Mouse (Mus musculus) left cerebral cortex, adult 2 months (tissue): ENCODE results near the gene Ajm1. TPM values are rescaled to one million over a fixed set of nuclear protein-coding genes. Genes with fewer than 3 reads are reported as not detected.

Experiments
- DNase-seq, 2 experiments: peaks; one replicate each; pipeline ENCODE4 v3.0.0; 2021 to 2022; ENCODE audit warnings: low spot score in 2 of 2, mixed read lengths in 1 of 2; ENCODE audit errors: extremely low spot score in 1 of 2
- H3K27ac ChIP-seq: fragments of 200-600 bp; 2 replicates; pipeline ENCODE4 v1.8.1; 2022
- H3K4me3 ChIP-seq: fragments of 200-600 bp; 2 replicates; pipeline ENCODE4 v1.8.1; 2022
- CTCF ChIP-seq: fragments of 200-600 bp; IDR thresholded peaks from 2 replicates; pipeline ENCODE4 v1.8.1; 2022; ENCODE audit warnings: antibody characterized with exemption, mild to moderate bottlenecking, moderate library complexity
- intact Hi-C: fragments of 180-260 bp; cut with DNase I; formaldehyde crosslinking; loops from one replicate; pipeline ENCODE4 v1.15.1; 2025
- long read RNA-seq, 2 experiments: library from polyadenylated mRNA; stranded (forward); transcript quantifications; one replicate each; pipeline ENCODE4 v2.0.0; 2021; ENCODE audit warnings: borderline mapping rate in 2 of 2
- total RNA-seq, 2 experiments: library from RNA; stranded (reverse); gene quantifications; 2 replicates each; pipeline ENCODE4 v1.2.3; 2021

Ajm1 gene
- total RNA-seq, result 100 to 1,000 TPM; 102 to 104 TPM
- long read RNA-seq, experiment 1, full-length matches to known transcripts, result 120 of 186 reads
- long read RNA-seq, experiment 1, partial matches to known transcripts, result 0 of 186 reads
- long read RNA-seq, experiment 1, other reads (novel, unspliced or antisense), result 66 of 186 reads
- long read RNA-seq, experiment 2, full-length matches to known transcripts, result 131 of 195 reads
- long read RNA-seq, experiment 2, partial matches to known transcripts, result 4 of 195 reads
- long read RNA-seq, experiment 2, other reads (novel, unspliced or antisense), result 60 of 195 reads

GRCm38 (mm10) chr2:25581294-25581864, at the start of gene Ajm1:
Gene Ajm1, minus strand, starts transcription at chr2:25581757.
- H3K4me3 ChIP-seq, result peak within 1 kb of the TSS; percentile 60
- intact Hi-C loops, result loop anchor here (5.0 kb wide), 1 partner anchor 34 kb away; the partner anchor contains the start of gene Traf2
- peak; percentile 98 for TF ChIP-seq CTCF
- H3K27ac ChIP-seq, result peak within 1 kb of the TSS; percentile 96
- peak; percentile 77 to 79 for DNase-seq

DNA sequence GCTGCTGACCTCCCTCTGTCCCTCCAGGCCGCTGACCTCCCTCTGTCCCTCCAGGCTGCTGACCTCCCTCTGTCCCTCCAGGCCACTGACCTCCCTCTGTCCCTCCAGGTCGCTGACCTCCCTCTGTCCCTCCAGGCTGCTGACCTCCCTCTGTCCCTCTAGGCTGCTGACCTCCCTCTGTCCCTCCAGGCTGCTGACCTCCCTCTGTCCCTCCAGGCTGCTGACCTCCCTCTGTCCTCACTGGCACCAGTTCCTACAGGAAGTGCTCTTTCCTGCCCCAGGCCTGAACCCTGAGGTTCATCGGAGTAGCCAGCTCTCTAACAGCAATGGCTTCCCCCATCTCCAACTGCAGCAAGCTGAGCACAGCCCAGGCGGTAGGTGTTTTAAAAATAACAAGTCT, 47.2 kb upstream of the Ajm1 start:
- no peak for DNase-seq
- TF ChIP-seq CTCF, result no peak
- no peak overlapping the region for H3K4me3 ChIP-seq
- intact Hi-C loops, result no loop called here
- H3K27ac ChIP-seq, result no peak overlapping the region

DNA sequence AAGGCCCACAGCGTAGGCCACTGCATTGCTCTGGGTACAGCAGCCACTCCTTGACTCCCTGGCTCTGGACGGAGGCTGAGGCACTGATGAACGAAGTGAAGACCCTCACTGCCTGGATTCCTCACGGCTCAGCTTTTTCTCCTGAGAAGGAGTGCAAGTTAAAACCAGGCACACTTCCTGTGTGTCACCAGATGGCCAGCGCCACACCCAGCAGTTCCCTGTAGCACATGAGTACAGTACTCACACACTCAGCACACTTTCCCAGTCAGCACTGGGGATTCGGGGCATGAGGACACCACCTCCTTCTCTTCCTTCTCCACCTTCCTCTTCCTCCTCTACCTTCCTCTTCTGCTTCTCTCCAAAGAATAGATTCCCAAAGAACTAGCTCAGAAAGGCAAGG, 46.3 kb upstream of the Ajm1 start, which contains the start of gene Fcna:
Gene Fcna, minus strand, starts transcription at position 220 of the 400 bp plus-strand sequence.
- no peak for DNase-seq
- no peak within 1 kb of the TSS for H3K4me3 ChIP-seq
- no peak within 1 kb of the TSS for H3K27ac ChIP-seq
- intact Hi-C loops, result no loop called here
- TF ChIP-seq CTCF, result no peak

GRCm38 (mm10) chr2:25625986-25626385, 44.4 kb upstream of the Ajm1 start:
- TF ChIP-seq CTCF, result no peak
- intact Hi-C loops, result no loop called here
- DNase-seq, result no peak
- Histone ChIP-seq H3K27ac (no peak overlapping the region), H3K4me3 (no peak overlapping the region)

GRCm38 (mm10) chr2:25621229-25622200, 40.0 kb upstream of the Ajm1 start, which contains the start of gene Tmem141:
Gene Tmem141, minus strand, starts transcription at chr2:25622005.
- Histone ChIP-seq H3K27ac (peak within 1 kb of the TSS; percentile 91), H3K4me3 (peak within 1 kb of the TSS; percentile 54)
- peak; percentile 71 for TF ChIP-seq CTCF
- peak; percentile 83 to 86 for DNase-seq
- intact Hi-C loops, result no loop called here

DNA sequence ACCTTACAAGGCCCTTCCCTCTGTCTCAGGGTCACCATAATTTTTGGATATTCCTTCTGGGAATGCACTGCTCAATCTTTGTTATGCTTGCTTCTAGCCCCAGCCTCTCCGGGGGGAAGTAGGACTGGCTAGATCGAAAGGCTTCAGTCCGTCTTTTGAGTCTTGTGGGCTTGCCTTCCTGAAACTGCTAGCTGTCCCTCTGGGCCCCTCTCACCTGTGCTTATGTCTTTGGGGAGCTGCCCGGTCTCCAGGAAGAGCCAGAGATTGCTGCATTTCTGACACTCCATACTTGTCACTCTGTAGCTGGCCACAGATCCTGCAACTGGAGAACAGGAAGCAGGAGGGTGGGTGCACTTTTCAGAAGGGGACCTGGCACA, 39.3 kb upstream of the Ajm1 start:
- peak overlapping the region; percentile 54 for H3K4me3 ChIP-seq
- intact Hi-C loops, result no loop called here
- DNase-seq, result no peak
- no peak overlapping the region for H3K27ac ChIP-seq
- TF ChIP-seq CTCF, result no peak

- intact Hi-C loops, result no loop called here
- Histone ChIP-seq H3K4me3 (no peak overlapping the region), H3K27ac (no peak overlapping the region)
- DNase-seq, result no peak
- TF ChIP-seq CTCF, result no peak
Measured at GRCm38 (mm10) chr2:25620386-25620785, 38.8 kb upstream of the Ajm1 start.

- intact Hi-C loops, result no loop called here
- no peak for DNase-seq
- no peak within 1 kb of the TSS for H3K27ac ChIP-seq
- no peak within 1 kb of the TSS for H3K4me3 ChIP-seq
- no peak for TF ChIP-seq CTCF
Measured at GRCm38 (mm10) chr2:25617578-25617977, 36.0 kb upstream of the Ajm1 start, which contains the start of gene Ccdc183. Gene Ccdc183, minus strand, starts transcription at chr2:25617678.

DNA sequence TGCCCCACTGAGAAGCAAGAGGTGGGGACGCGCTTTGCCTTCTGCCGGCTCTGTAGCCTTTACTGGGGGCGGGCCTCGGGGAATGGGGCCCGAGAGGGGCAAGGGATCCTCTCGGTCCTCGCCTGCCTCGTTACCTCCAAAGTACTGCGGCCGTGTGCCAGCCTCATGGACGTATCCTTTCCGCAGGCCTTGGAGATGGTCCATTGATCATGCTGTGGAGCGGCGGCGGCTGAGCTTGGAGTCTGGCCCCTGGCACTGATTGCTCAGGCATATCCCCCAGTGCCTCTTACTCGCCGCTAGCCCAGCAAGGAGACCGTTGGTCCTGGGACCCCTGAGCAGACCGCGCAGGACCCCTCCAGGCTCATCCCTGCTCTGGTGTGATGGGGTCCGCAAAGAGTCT, 34.8 kb upstream of the Ajm1 start:
- no peak overlapping the region for H3K4me3 ChIP-seq
- DNase-seq, result no peak
- H3K27ac ChIP-seq, result no peak overlapping the region
- intact Hi-C loops, result no loop called here
- TF ChIP-seq CTCF, result no peak

GRCm38 (mm10) chr2:25608671-25609070, 27.1 kb upstream of the Ajm1 start:
- peak overlapping the region; percentile 99; the same call in 1 of the 2 replicates for H3K27ac ChIP-seq
- no peak for DNase-seq
- TF ChIP-seq CTCF, result no peak
- H3K4me3 ChIP-seq, result peak overlapping the region; percentile 93
- intact Hi-C loops, result no loop called here

GRCm38 (mm10) chr2:25607761-25608622, 26.4 kb upstream of the Ajm1 start, which contains the start of gene Rabl6:
Gene Rabl6, minus strand, starts transcription at chr2:25608521.
- intact Hi-C loops, result no loop called here
- DNase-seq, result peak; percentile 91 to 92
- Histone ChIP-seq H3K4me3 (peak within 1 kb of the TSS; percentile 93), H3K27ac (peak within 1 kb of the TSS; percentile 99)
- no peak for TF ChIP-seq CTCF
